Mouse (Mus musculus) adrenal gland, postnatal 4 days (tissue): ENCODE data around the gene Sdhc. TPM values are rescaled to one million over a fixed set of nuclear protein-coding genes. Genes with fewer than 3 reads are reported as not detected.
"Not testable (repeated sequence)": the region's sequence is repeated elsewhere in the genome, so short reads cannot be mapped to it uniquely, and the experiment has no call there.

Source experiments
- DNase-seq, 2 experiments: peaks; one replicate each; pipeline ENCODE4 v3.0.0; 2021 to 2022; ENCODE audit warnings: low spot score in 2 of 2, mixed read lengths in 2 of 2
- microRNA-seq: library from miRNA; unstranded; fragments of <30 nt; microRNA quantifications from one replicate; pipeline ENCODE4 v1.2.0, GENCODE M21; 2021
- total RNA-seq, 2 experiments: library from RNA; stranded (reverse); gene quantifications; 2 replicates each; pipeline ENCODE4 v1.2.3; 2021

Sdhc gene
- total RNA-seq, 2 experiments from 2014 or later, result 359 to 386 TPM

DNA sequence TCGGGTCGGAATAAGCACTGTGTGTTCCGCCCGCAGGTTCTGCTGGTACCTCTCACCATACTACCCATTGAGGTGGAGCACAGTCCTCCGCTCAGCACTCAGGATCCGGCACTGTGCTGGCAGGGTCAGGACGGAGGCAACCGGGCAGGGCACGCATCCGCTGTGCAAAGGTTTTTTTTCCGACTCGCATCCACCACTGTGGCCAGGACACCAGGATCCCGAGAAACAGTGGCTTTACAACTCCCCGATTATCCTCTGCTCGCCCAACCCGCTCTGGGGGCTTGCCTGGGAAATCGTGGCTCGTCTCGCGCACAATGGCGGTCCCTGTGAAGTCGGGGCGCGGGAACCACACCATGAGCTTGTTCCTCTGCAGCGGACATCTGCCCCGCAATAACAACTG, 64.7 kb downstream of the Sdhc start:
- no peak for DNase-seq

DNA sequence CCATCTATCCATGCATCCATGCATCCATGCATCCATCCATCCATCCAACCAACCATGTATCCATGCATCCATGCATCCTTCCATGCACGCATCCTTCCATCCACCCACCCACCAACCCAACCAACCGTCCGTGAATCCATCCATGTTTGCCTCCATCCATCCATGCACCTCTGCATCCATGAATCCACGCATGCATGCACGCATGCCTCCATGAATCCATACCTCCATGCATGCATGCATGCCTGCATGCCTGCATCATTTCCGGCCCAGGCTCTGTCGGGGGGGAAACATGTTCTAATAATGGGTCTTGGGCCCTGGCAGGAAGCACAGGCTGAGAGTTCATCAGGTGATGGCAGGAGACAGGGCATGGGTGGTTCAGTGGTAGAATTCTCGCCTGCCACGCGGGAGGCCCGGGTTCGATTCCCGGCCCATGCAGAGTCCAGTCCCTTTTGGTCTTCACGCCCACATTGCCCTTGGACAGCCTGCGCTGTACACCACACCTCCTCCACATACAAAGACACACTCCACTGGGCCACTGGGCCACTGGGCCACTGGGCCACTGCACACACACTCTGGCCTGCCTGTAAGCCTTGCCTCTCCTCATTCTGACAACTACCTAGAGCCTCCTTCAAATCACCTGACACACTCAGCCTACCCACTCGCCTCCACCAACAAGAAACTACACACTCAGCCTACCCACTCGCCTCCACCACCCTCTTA, 68.7 kb downstream of the Sdhc start:
- not testable (repeated sequence) for DNase-seq

GRCm38 (mm10) chr1:171079825-171080224, 70.6 kb downstream of the Sdhc start:
- not testable (repeated sequence) for DNase-seq

GRCm38 (mm10) chr1:171079345-171079744, 71.1 kb downstream of the Sdhc start:
- not testable (repeated sequence) for DNase-seq

DNA sequence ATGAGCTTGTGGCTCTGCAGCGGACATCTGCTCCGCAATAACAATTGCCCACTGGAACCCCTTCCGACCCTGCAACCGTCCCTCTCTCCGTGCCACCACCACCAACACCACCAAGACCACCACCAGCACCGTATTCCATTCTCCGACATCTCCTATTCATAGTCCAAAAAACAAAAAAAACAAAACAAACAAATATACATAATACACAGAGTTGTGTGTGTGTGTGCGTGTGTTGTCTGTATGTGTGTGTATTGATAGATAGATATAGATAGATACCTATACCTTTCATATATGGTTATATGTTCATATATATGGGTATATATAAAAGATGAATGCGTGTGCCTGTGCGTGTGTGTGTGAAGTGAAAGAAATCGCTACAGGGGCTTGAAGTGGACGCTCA, 72.0 kb downstream of the Sdhc start:
- not testable (repeated sequence) for DNase-seq

DNA sequence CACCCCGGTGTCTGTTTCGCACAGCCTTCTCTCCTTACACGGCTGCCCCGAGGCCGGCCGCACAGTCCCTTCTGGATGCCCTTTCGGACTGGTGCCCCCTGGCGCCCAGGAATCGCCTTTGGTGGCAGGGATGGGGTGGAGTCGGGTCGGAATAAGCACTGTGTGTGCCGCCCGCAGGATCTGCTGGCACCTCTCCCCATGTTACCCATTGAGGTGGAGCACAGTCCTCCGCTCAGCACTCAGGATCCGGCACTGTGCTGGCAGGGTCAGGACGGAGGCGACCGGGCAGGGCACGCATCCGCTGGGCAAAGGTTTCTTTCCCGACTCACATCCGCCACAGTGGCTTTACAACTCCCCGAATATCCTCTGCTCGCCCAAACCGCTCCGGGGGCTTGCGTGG, 72.4 kb downstream of the Sdhc start:
- DNase-seq, result peak in 1 of 2 experiments; percentile 33

GRCm38 (mm10) chr1:171077192-171077591, 73.2 kb downstream of the Sdhc start:
- not testable (repeated sequence) for DNase-seq

Small RNAs within 50 kb of the gene (microRNA-seq; reads per million reads assigned to microRNA genes)
- gene Gm27844, result not detected

Other genes starting within 250 kb of the Sdhc start
- not detected for gene Fcrlb, start 237.7 kb downstream of the Sdhc start, total RNA-seq
- 1 to 10 TPM in 1 of 2 experiments, under 1 TPM in 1; 0.64 to 1.0 TPM for gene Fcrla, start 223.0 kb downstream of the Sdhc start, total RNA-seq
- 10 to 100 TPM in 1 of 2 experiments, 1 to 10 TPM in 1; 7.0 to 11.3 TPM for gene Fcgr2b, start 174.1 kb downstream of the Sdhc start, total RNA-seq
- gene Fcgr4, start 131.7 kb downstream of the Sdhc start, total RNA-seq, result 1 to 10 TPM; 1.8 to 2.1 TPM
- gene Fcgr3, start 85.7 kb downstream of the Sdhc start, total RNA-seq, result 10 to 100 TPM; 13.8 to 15.7 TPM
- gene Cfap126, start 36.7 kb downstream of the Sdhc start, total RNA-seq, result 1 to 10 TPM; 2.1 to 2.7 TPM
- 10 to 100 TPM; 23.9 to 53.3 TPM for gene Mpz, start 108 bp upstream of the Sdhc start, total RNA-seq
- gene Pcp4l1, start 45.7 kb upstream of the Sdhc start, total RNA-seq, result 10 to 100 TPM; 29.5 to 32.0 TPM
- 10 to 100 TPM in 1 of 2 experiments, under 1 TPM in 1; 0.92 to 10.3 TPM for gene Nr1i3, start 63.4 kb upstream of the Sdhc start, total RNA-seq
- 10 to 100 TPM; 41.6 to 43.5 TPM for gene Tomm40l, start 71.9 kb upstream of the Sdhc start, total RNA-seq
- gene Apoa2, start 74.5 kb upstream of the Sdhc start, total RNA-seq, result 100 to 1,000 TPM in 1 of 2 experiments, 10 to 100 TPM in 1; 18.3 to 847 TPM
- gene Fcer1g, start 83.8 kb upstream of the Sdhc start, total RNA-seq, result 10 to 100 TPM; 22.4 to 23.2 TPM
- 1 to 10 TPM; 4.3 to 4.5 TPM for gene Adamts4, start 99.8 kb upstream of the Sdhc start, total RNA-seq
- 100 to 1,000 TPM; 446 to 477 TPM for gene Ndufs2, start 100.8 kb upstream of the Sdhc start, total RNA-seq
- gene B4galt3, start 119.7 kb upstream of the Sdhc start, total RNA-seq, result 10 to 100 TPM; 48.4 to 56.3 TPM
- gene Ppox, start 130.6 kb upstream of the Sdhc start, total RNA-seq, result 10 to 100 TPM; 55.8 to 57.1 TPM
- 10 to 100 TPM; 51.4 to 56.0 TPM for gene Usp21, start 137.4 kb upstream of the Sdhc start, total RNA-seq
- 100 to 1,000 TPM; 138 to 155 TPM for gene Ufc1, start 144.4 kb upstream of the Sdhc start, total RNA-seq
- 10 to 100 TPM; 41.2 to 43.1 TPM for gene Dedd, start 178.5 kb upstream of the Sdhc start, total RNA-seq
- 10 to 100 TPM; 62.0 to 68.3 TPM for gene Nit1, start 195.0 kb upstream of the Sdhc start, total RNA-seq
- 100 to 1,000 TPM; 120 to 125 TPM for gene Pfdn2, start 195.1 kb upstream of the Sdhc start, total RNA-seq
- gene Klhdc9, start 210.2 kb upstream of the Sdhc start, total RNA-seq, result 1 to 10 TPM; 6.2 to 6.8 TPM
- gene Nectin4, start 219.5 kb upstream of the Sdhc start, total RNA-seq, result under 1 TPM; 0.34 to 0.59 TPM
- 1 to 10 TPM; 3.2 to 4.7 TPM for gene Arhgap30, start 238.4 kb upstream of the Sdhc start, total RNA-seq